Mouse (Mus musculus) limb, embryonic 12.5 days (tissue): ENCODE measurements around the gene Aldh16a1. TPM values are rescaled to one million over a fixed set of nuclear protein-coding genes. Genes with fewer than 3 reads are reported as not detected.
"Not testable (repeated sequence)": the region's sequence is repeated elsewhere in the genome, so short reads cannot be mapped to it uniquely, and the experiment has no call there.

ENCODE experiments used
- ATAC-seq: fragments of 200-750 bp; cut with Nextera tagmentation; 2 replicates; pipeline ENCODE4 v1.8.0; 2017; ENCODE audit warnings: low read depth, moderate TSS enrichment; ENCODE audit not compliant: insufficient number of reproducible peaks, insufficient read depth, low FRiP score, low TSS enrichment
- H3K27ac ChIP-seq: fragments of 300-500 bp; sonication (generic); 2 replicates; pipeline ENCODE4 v1.5.1; 2016; ENCODE audit warnings: mild to moderate bottlenecking, moderate library complexity
- H3K27me3 ChIP-seq: fragments of 300-500 bp; sonication (generic); 2 replicates; pipeline ENCODE4 v1.6.1; 2016; ENCODE audit warnings: mild to moderate bottlenecking, moderate library complexity
- H3K36me3 ChIP-seq: fragments of 300-500 bp; sonication (generic); 2 replicates; pipeline ENCODE4 v1.6.1; 2016; ENCODE audit warnings: mild to moderate bottlenecking, moderate library complexity
- H3K4me1 ChIP-seq: fragments of 300-500 bp; sonication (generic); replicated peaks from 2 replicates; pipeline ENCODE4 v1.6.1; 2016
- H3K4me2 ChIP-seq: fragments of 300-500 bp; sonication (generic); 2 replicates; pipeline ENCODE4 v1.6.1; 2016; ENCODE audit warnings: mild to moderate bottlenecking, moderate library complexity
- H3K4me3 ChIP-seq: fragments of 300-500 bp; sonication (generic); replicated peaks from 2 replicates; pipeline ENCODE4 v1.5.1; 2016; ENCODE audit warnings: mild to moderate bottlenecking
- H3K9ac ChIP-seq: fragments of 300-500 bp; sonication (generic); replicated peaks from 2 replicates; pipeline ENCODE4 v1.6.1; 2016; ENCODE audit warnings: mild to moderate bottlenecking, moderate library complexity
- H3K9me3 ChIP-seq: fragments of 300-500 bp; sonication (generic); 2 replicates; pipeline ENCODE4 v1.6.1; 2016; ENCODE audit warnings: mild to moderate bottlenecking, moderate library complexity
- WGBS: fragments of 180-500 bp; shearing (Covaris S2); methylation state at CpG from one replicate; pipeline ENCODE4 v1.1.7; 2016; 5-methylcytosine and 5-hydroxymethylcytosine counted together
- polyA plus RNA-seq: library from polyadenylated mRNA; unstranded; fragments of >200 nt; fragmentation: Nextera tagmentation; extraction: Ambion mirVana; gene quantifications from 2 replicates; pipeline ENCODE4 v1.2.1, GENCODE M21; 2016

Aldh16a1 gene
- polyA plus RNA-seq, 1 experiment from 2014 or later, result 51.4 TPM

- Histone ChIP-seq H3K9ac (no peak overlapping the region), H3K4me1 (no peaks in the 10 kb centered on the region), H3K36me3 (no peaks in the 10 kb centered on the region; the same call in 1 of the 2 replicates), H3K9me3 (no peaks in the 10 kb centered on the region), H3K4me3 (no peak overlapping the region), H3K27ac (no peak overlapping the region), H3K27me3 (no peaks in the 10 kb centered on the region), H3K4me2 (no peak overlapping the region)
- WGBS, result 59% methylated on average over 3 of the region's 3 CpGs
- ATAC-seq, result no peak
Observed at GRCm38 (mm10) chr7:45112529-45112928, 41.9 kb downstream of the Aldh16a1 start.

GRCm38 (mm10) chr7:45111940-45112339 is 42.4 kb downstream of the Aldh16a1 start:
- 52% methylated on average over 2 of the region's 2 CpGs for WGBS
- no peaks in the 10 kb centered on the region for H3K4me1 ChIP-seq
- H3K27ac ChIP-seq, result no peak overlapping the region
- H3K36me3 ChIP-seq, result no peaks in the 10 kb centered on the region
- H3K9me3 ChIP-seq, result no peaks in the 10 kb centered on the region
- no peak overlapping the region for H3K4me3 ChIP-seq
- no peak overlapping the region for H3K9ac ChIP-seq
- no peak overlapping the region for H3K4me2 ChIP-seq
- H3K27me3 ChIP-seq, result no peaks in the 10 kb centered on the region
- no peak for ATAC-seq

- not testable (repeated sequence) for ATAC-seq
Observed at GRCm38 (mm10) chr7:45110089-45110488, 44.3 kb downstream of the Aldh16a1 start.

GRCm38 (mm10) chr7:45107052-45107645 is 47.2 kb downstream of the Aldh16a1 start:
- no peak for ATAC-seq
- Histone ChIP-seq H3K9me3 (no peaks in the 10 kb centered on the region), H3K4me3 (no peak overlapping the region), H3K9ac (no peak overlapping the region), H3K4me1 (peaks cover 17% of the 10 kb centered on the region), H3K4me2 (no peak overlapping the region), H3K27ac (no peak overlapping the region), H3K36me3 (no peaks in the 10 kb centered on the region), H3K27me3 (no peaks in the 10 kb centered on the region)
- 58% methylated on average over 5 of the region's 5 CpGs for WGBS

More at GRCm38 (mm10) chr7:45110089-45110488, 44.3 kb downstream of the Aldh16a1 start:
- not testable (repeated sequence) for H3K4me3 ChIP-seq, H3K9me3 ChIP-seq, H3K4me2 ChIP-seq, H3K9ac ChIP-seq, H3K27ac ChIP-seq, H3K4me1 ChIP-seq, H3K27me3 ChIP-seq, H3K36me3 ChIP-seq
- 85% methylated on average over 4 of the region's 4 CpGs for WGBS

- H3K27me3 ChIP-seq, result no peaks in the 10 kb centered on the region
- no peak overlapping the region for H3K9ac ChIP-seq
- peaks cover 17% of the 10 kb centered on the region for H3K4me1 ChIP-seq
- 53% methylated on average over 6 of the region's 6 CpGs for WGBS
- 0 out of 2 replicates have a peak overlapping the region, but pooled peaks have one; percentile 35 for H3K27ac ChIP-seq
- no peaks in the 10 kb centered on the region for H3K36me3 ChIP-seq
- H3K4me2 ChIP-seq, result no peak overlapping the region
- no peak for ATAC-seq
- H3K4me3 ChIP-seq, result no peak overlapping the region
- H3K9me3 ChIP-seq, result no peaks in the 10 kb centered on the region
Observed at GRCm38 (mm10) chr7:45106441-45106840, 47.9 kb downstream of the Aldh16a1 start.

- Histone ChIP-seq H3K9me3 (no peaks in the 10 kb centered on the region), H3K9ac (no peak overlapping the region), H3K4me3 (no peak overlapping the region), H3K27ac (no peak overlapping the region), H3K36me3 (no peaks in the 10 kb centered on the region), H3K4me1 (peaks cover 17% of the 10 kb centered on the region), H3K4me2 (no peak overlapping the region), H3K27me3 (no peaks in the 10 kb centered on the region)
- ATAC-seq, result no peak
- WGBS, result 75% methylated on average over 8 of the region's 8 CpGs
Observed at GRCm38 (mm10) chr7:45105491-45105890, 48.9 kb downstream of the Aldh16a1 start.

- no peaks in the 10 kb centered on the region for H3K36me3 ChIP-seq
- H3K4me1 ChIP-seq, result peaks cover 17% of the 10 kb centered on the region
- H3K9ac ChIP-seq, result no peak overlapping the region
- H3K27ac ChIP-seq, result no peak overlapping the region
- ATAC-seq, result no peak
- H3K4me2 ChIP-seq, result no peak overlapping the region
- H3K9me3 ChIP-seq, result no peaks in the 10 kb centered on the region
- H3K4me3 ChIP-seq, result no peak overlapping the region
- H3K27me3 ChIP-seq, result no peaks in the 10 kb centered on the region
- 81% methylated on average over 5 of the region's 5 CpGs for WGBS
Observed at GRCm38 (mm10) chr7:45104941-45105340, 49.4 kb downstream of the Aldh16a1 start.

GRCm38 (mm10) chr7:45103652-45104180 is 50.7 kb downstream of the Aldh16a1 start, which contains the start of gene Fcgrt:
Gene Fcgrt, minus strand, starts transcription at chr7:45103851.
- Histone ChIP-seq H3K4me2 (peak within 1 kb of the TSS; percentile 44), H3K27ac (peak within 1 kb of the TSS; percentile 89), H3K9ac (peak within 1 kb of the TSS; percentile 50), H3K4me1 (peaks cover 17% of the 10 kb centered on the region), H3K4me3 (peak within 1 kb of the TSS; percentile 6; the same call in 1 of the 2 replicates), H3K27me3 (no peaks in the 10 kb centered on the region), H3K36me3 (no peaks in the 10 kb centered on the region), H3K9me3 (no peaks in the 10 kb centered on the region)
- peak; percentile 75 for ATAC-seq
- 51% methylated on average over 7 of the region's 7 CpGs for WGBS

GRCm38 (mm10) chr7:45102940-45103585 is 51.3 kb downstream of the Aldh16a1 start:
- Histone ChIP-seq H3K9me3 (no peaks in the 10 kb centered on the region), H3K36me3 (no peaks in the 10 kb centered on the region), H3K4me3 (peak overlapping the region; percentile 6; the same call in 1 of the 2 replicates), H3K4me2 (peak overlapping the region; percentile 44), H3K9ac (peak overlapping the region; percentile 50; the same call in 1 of the 2 replicates), H3K27ac (peak overlapping the region; percentile 89), H3K4me1 (peaks cover 17% of the 10 kb centered on the region), H3K27me3 (no peaks in the 10 kb centered on the region)
- ATAC-seq, result no peak
- 68% methylated on average over 9 of the region's 9 CpGs for WGBS

- Histone ChIP-seq H3K4me2 (no peak overlapping the region), H3K36me3 (no peaks in the 10 kb centered on the region), H3K4me1 (peaks cover 17% of the 10 kb centered on the region), H3K9me3 (no peaks in the 10 kb centered on the region), H3K4me3 (no peak overlapping the region), H3K9ac (no peak overlapping the region), H3K27me3 (no peaks in the 10 kb centered on the region), H3K27ac (no peak overlapping the region)
- WGBS, result 86% methylated on average over 11 of the region's 11 CpGs
- ATAC-seq, result no peak
Observed at GRCm38 (mm10) chr7:45102441-45102840, 51.9 kb downstream of the Aldh16a1 start.

- no peaks in the 10 kb centered on the region for H3K36me3 ChIP-seq
- H3K4me2 ChIP-seq, result no peak overlapping the region
- H3K9me3 ChIP-seq, result no peaks in the 10 kb centered on the region
- no peak overlapping the region for H3K4me3 ChIP-seq
- no peak overlapping the region for H3K9ac ChIP-seq
- no peak for ATAC-seq
- WGBS, result 83% methylated on average over 6 of the region's 6 CpGs
- no peak overlapping the region for H3K27ac ChIP-seq
- H3K4me1 ChIP-seq, result peaks cover 17% of the 10 kb centered on the region
- no peaks in the 10 kb centered on the region for H3K27me3 ChIP-seq
Observed at GRCm38 (mm10) chr7:45100046-45100445, 54.3 kb downstream of the Aldh16a1 start.
